Mouse (Mus musculus): ENCODE measurements at regions not wholly inside any gene's neighbourhood (a gene's known extent, or its start where the extent isn't known, plus 50 kb on each side); places are given as distances from the start of the nearest gene placed in this dataset.

DNA sequence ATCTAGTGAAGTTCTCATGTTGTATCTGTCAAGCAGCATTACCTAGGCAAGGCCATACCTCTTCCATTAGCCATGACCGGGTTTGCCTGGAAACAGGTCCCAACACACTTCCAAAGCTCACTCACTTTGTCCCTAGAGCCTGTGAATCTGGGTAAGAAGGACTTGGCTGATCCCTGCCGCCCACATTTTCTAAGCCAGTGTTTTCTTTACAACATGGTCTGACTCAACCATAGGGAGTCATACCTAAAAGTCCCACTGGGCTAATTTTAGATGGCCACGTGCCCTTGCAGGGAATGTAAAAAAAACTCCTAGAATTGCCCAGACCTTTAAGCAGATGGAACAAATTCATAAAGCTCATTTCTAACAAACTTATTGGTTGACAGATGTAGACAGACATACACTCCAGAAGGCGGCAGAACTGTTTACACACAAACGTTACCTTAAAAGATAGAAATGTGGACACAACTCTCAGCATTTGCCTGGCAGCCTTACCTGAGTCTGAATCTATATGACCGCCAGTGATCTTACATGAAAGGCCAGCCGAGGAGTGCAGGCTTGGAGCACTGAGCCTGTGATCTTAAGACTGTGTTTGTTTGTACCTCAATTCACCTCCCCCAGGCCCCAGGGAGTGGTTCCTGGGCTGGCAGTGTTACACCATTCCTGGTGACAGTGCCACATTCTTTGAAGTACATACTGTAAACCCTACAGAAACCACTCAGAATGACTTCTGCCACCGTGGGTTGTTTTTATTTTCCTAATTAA lies 356.4 kb downstream of the Hs3st3b1 start:
- TF ChIP-seq CTCF (conservative IDR thresholded peaks at IDR 0.05; ENCODE audit: low read length) (no peak), POU5F1 (IDR thresholded peaks at IDR 0.05; ENCODE audit: borderline replicate concordance, low read length) (no peak)

Data from E14TG2a.4 (cell line).